Mouse (Mus musculus) stomach, postnatal 0 days (tissue): Measurements from ENCODE around the gene Uvrag. TPM values are rescaled to one million over a fixed set of nuclear protein-coding genes. Genes with fewer than 3 reads are reported as not detected.

Experiments
- ATAC-seq: fragments of 200-750 bp; cut with Nextera tagmentation; 2 replicates; pipeline ENCODE4 v1.8.0; 2017; ENCODE audit not compliant: low FRiP score, low TSS enrichment
- DNase-seq: peaks from one replicate; pipeline ENCODE4 v3.0.0-alpha.2; 2016; ENCODE audit warnings: low spot score
- H3K27ac ChIP-seq: fragments of 300-500 bp; sonication (generic); replicated peaks from 2 replicates; pipeline ENCODE4 v1.5.1; 2014; ENCODE audit warnings: mild to moderate bottlenecking, control low read depth
- H3K27me3 ChIP-seq: fragments of 300-500 bp; sonication (generic); 2 replicates; pipeline ENCODE4 v1.6.1; 2014; ENCODE audit warnings: low read length; ENCODE audit not compliant: control insufficient read depth, insufficient read depth
- H3K36me3 ChIP-seq: fragments of 300-500 bp; sonication (generic); 2 replicates; pipeline ENCODE4 v1.6.1; 2014; ENCODE audit warnings: low read length, mixed read lengths; ENCODE audit not compliant: control insufficient read depth, insufficient read depth
- H3K4me1 ChIP-seq: fragments of 300-500 bp; sonication (generic); replicated peaks from 2 replicates; pipeline ENCODE4 v1.6.1; 2014; ENCODE audit warnings: antibody characterized with exemption; ENCODE audit not compliant: control insufficient read depth, insufficient read depth
- H3K4me2 ChIP-seq: fragments of 300-500 bp; sonication (generic); replicated peaks from 2 replicates; pipeline ENCODE4 v1.6.1; 2014; ENCODE audit warnings: low read depth, mild to moderate bottlenecking, control low read depth, moderate library complexity
- H3K4me3 ChIP-seq: fragments of 300-500 bp; sonication (generic); 2 replicates; pipeline ENCODE4 v1.5.1; 2014; ENCODE audit warnings: low read depth, low read length, control low read depth
- H3K9ac ChIP-seq: fragments of 300-500 bp; sonication (generic); 2 replicates; pipeline ENCODE4 v1.6.1; 2014; ENCODE audit warnings: mild to moderate bottlenecking, low read length, control low read depth, mixed read lengths
- H3K9me3 ChIP-seq: fragments of 300-500 bp; sonication (generic); 2 replicates; pipeline ENCODE4 v1.6.1; 2016; ENCODE audit warnings: low read length; ENCODE audit not compliant: control insufficient read depth
- CTCF ChIP-seq: IDR thresholded peaks from 2 replicates; pipeline ENCODE4 v1.5.1; 2016; ENCODE audit warnings: antibody characterized with exemption, low read depth, mild to moderate bottlenecking, moderate library complexity
- EP300 ChIP-seq: optimal IDR thresholded peaks from 2 replicates; pipeline ENCODE3; 2016; ENCODE audit warnings: antibody characterized with exemption
- WGBS: fragments of 180-500 bp; shearing (Covaris S2); extraction: QIAGEN DNeasy Blood & Tissue Kit; methylation state at CpG from one replicate; pipeline ENCODE4 v1.1.7; 2014; 5-methylcytosine and 5-hydroxymethylcytosine counted together
- polyA plus RNA-seq: library from polyadenylated mRNA; unstranded; fragments of >200 nt; fragmentation: Nextera tagmentation; extraction: Ambion mirVana; gene quantifications from 2 replicates; pipeline ENCODE4 v1.2.1, GENCODE M21; 2015

Gene Uvrag
- polyA plus RNA-seq, 1 experiment from 2014 or later, result 9.8 TPM

DNA sequence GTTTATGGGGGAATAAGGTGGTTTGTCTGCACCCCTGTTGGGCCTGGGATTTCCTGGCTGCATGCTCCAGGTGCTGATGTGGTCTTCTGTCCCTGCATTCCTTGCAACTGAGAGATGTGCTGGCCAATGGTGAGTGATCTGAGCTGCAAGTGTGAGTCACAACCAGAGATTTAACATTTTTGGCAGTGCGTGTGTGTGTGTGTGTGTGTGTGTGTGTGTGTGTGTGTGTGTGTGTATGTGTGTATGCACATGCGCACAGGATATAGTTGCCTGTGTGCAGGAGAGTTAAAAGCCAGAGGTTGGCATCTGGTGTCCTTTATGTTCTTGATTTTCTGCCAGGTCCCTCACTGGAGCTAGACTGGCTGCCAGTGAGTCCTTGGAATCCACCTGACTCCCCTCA, 261.8 kb downstream of the Uvrag start:
- Histone ChIP-seq H3K4me2 (no peak overlapping the region), H3K27me3 (no peaks in the 10 kb centered on the region), H3K9me3 (no peaks in the 10 kb centered on the region), H3K9ac (no peak overlapping the region), H3K4me1 (no peaks in the 10 kb centered on the region), H3K36me3 (no peaks in the 10 kb centered on the region; the same call in 1 of the 2 replicates), H3K4me3 (no peak overlapping the region), H3K27ac (no peak overlapping the region)
- DNase-seq (no peak), ATAC-seq (no peak)
- TF ChIP-seq EP300 (no peak), CTCF (no peak)
- 62% methylated on average over 2 of the region's 2 CpGs for WGBS

DNA sequence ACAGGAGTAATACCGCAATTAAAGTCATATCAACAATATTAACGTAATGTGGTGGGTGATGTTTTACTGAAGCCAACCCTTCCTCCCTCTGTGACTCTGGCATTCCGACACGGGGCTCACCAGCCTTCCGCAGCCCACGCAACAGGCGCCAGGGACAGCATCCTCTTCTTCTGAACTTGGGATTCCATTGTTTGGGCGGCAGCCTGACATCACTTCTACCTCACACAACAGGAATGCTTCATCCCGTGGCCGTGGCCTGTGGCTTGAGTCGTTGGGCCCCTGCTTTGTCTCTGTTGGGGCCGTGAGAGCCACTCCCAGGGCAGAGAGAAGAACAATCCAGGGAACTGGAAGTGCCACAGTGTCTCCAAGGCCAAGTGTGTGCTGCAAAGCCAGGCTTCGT, 264.8 kb downstream of the Uvrag start:
- Histone ChIP-seq H3K9me3 (no peaks in the 10 kb centered on the region), H3K27ac (no peak overlapping the region; the same call in 1 of the 2 replicates), H3K27me3 (no peaks in the 10 kb centered on the region), H3K36me3 (no peaks in the 10 kb centered on the region), H3K4me1 (no peaks in the 10 kb centered on the region), H3K9ac (no peak overlapping the region), H3K4me3 (no peak overlapping the region), H3K4me2 (no peak overlapping the region)
- no peak for ATAC-seq
- WGBS, result 46% methylated on average over 13 of the region's 13 CpGs
- TF ChIP-seq CTCF (no peak), EP300 (no peak)
- no peak for DNase-seq

DNA sequence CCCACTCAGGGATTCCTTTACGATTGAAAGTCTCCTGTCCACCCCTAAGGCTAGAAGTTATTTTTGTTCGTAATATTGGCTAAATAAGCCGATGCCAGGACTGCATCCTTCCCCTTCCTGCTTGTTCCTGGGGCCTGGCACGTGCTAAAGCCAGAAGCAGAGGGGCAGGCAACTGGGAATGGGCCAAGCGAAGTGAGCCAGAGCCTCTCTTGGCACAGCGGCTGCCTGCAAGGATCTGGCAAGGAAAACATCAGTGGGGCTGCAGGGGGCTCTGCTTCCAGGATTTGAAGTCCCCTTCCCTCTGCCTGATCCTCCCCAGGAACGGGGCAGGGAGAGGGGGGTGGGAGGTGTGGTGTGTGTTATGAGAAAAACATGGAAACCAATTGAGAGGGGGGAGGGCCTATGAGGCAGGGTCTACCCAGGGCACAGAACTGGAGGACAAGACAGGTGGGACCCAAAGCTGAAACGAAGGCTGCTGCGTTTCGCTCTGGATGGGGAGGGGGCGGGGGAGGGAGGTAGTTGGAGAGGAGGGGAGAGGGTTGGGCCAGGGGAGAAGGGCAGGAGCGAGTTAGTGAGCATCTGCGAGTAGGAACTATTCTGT, 265.5 kb downstream of the Uvrag start:
- ATAC-seq, result no peak; the same call in 1 of the 2 replicates
- TF ChIP-seq EP300 (no peak), CTCF (no peak)
- H3K27me3 ChIP-seq, result no peaks in the 10 kb centered on the region
- no peaks in the 10 kb centered on the region for H3K36me3 ChIP-seq
- H3K4me1 ChIP-seq, result no peaks in the 10 kb centered on the region
- no peak overlapping the region for H3K9ac ChIP-seq
- H3K9me3 ChIP-seq, result no peaks in the 10 kb centered on the region
- WGBS, result 37% methylated on average over 13 of the region's 13 CpGs
- H3K27ac ChIP-seq, result no peak overlapping the region
- DNase-seq, result no peak
- no peak overlapping the region for H3K4me3 ChIP-seq
- H3K4me2 ChIP-seq, result no peak overlapping the region

DNA sequence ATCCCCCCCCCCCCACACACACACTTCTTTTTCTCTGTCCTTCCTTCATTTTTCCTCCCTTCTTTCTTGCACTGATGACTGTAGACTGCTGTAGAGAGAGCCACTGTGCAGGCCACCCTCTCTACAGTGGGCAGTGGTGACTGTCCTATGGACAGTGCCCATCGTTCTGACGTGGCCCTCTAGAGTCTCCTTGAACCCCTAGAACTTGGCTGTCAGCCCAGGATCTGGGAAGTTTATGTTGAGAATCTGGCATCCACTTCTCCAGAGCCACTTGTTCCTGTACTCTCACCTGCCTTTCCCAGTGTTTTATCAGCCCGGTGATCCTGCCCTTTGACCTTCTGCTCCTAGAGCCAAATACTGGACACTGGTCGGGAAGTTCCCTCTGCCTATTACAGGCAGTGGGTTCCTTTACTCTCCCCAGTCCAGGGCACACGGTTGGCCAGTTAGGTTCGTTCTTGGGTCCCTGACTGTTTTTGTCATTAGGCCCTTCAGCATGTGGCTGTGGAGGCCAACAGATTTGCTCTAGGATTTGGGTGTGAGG, 266.5 kb downstream of the Uvrag start:
- Histone ChIP-seq H3K9me3 (no peaks in the 10 kb centered on the region), H3K9ac (no peak overlapping the region), H3K36me3 (no peaks in the 10 kb centered on the region), H3K27ac (no peak overlapping the region), H3K4me2 (no peak overlapping the region), H3K4me1 (no peaks in the 10 kb centered on the region), H3K27me3 (no peaks in the 10 kb centered on the region), H3K4me3 (no peak overlapping the region)
- WGBS, result 52% methylated on average over 6 of the region's 6 CpGs
- no peak for ATAC-seq
- no peak for TF ChIP-seq EP300
- no peak for TF ChIP-seq CTCF
- no peak for DNase-seq

DNA sequence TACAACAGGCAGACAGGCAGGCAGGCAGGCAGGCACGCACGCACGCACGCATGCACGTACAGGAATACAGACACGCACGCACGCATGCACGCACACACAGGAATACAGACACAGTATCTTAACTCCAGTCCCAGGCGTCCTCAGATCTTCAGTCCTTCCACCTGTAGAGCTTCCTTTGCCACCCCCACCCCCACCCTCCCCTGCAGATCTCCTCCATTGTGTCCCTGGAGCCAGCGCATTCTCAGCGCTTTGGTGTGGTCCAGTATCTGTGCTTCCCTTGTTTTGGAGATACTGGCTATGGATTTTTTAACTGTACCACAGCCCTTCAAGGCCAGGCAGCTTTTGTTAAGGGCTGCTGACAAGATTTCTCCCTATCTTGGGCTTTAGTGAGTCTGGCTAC, 267.6 kb downstream of the Uvrag start:
- H3K9ac ChIP-seq, result no peak overlapping the region
- 89% methylated on average over 12 of the region's 12 CpGs for WGBS
- H3K36me3 ChIP-seq, result no peaks in the 10 kb centered on the region
- ATAC-seq (no peak), DNase-seq (no peak)
- TF ChIP-seq EP300, result no peak
- H3K27me3 ChIP-seq, result no peaks in the 10 kb centered on the region
- no peak overlapping the region for H3K4me2 ChIP-seq
- no peak overlapping the region for H3K27ac ChIP-seq
- H3K4me1 ChIP-seq, result no peaks in the 10 kb centered on the region
- H3K9me3 ChIP-seq, result no peaks in the 10 kb centered on the region
- H3K4me3 ChIP-seq, result no peak overlapping the region

DNA sequence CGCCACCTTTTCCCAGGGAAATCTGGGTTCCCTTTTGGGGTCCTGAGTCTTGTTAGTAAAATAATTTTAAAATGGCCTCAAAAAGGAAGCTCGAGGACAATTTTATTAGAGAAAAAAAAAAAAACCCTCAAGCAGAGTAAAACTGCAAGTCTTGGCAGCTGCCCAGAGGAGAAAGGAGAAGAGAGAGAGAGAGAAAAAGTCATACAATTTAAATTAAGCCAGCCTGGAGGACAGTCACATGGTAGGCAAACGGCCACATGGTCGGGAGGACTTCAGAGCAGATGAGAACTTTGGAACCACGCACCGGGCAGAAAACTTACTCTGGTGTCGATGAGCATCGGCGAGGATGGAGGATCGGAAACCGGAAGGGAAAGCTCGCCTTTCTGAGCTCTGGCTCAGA, 269.1 kb downstream of the Uvrag start:
- 0 out of 2 replicates have a peak, but pooled peaks cover 3% of the 10 kb centered on the region for H3K4me1 ChIP-seq
- no peak overlapping the region for H3K9ac ChIP-seq
- 62% methylated on average over 12 of the region's 12 CpGs for WGBS
- H3K4me2 ChIP-seq, result no peak overlapping the region
- no peaks in the 10 kb centered on the region for H3K9me3 ChIP-seq
- no peaks in the 10 kb centered on the region for H3K27me3 ChIP-seq
- TF ChIP-seq EP300 (no peak), CTCF (no peak)
- no peak overlapping the region for H3K4me3 ChIP-seq
- DNase-seq, result no peak
- H3K27ac ChIP-seq, result no peak overlapping the region
- H3K36me3 ChIP-seq, result no peaks in the 10 kb centered on the region
- no peak for ATAC-seq
